Mouse (Mus musculus) liver, postnatal 0 days (tissue): Measurements from ENCODE around the gene Vps45.

Experiments used
- CTCF ChIP-seq: sonication (generic); IDR thresholded peaks from 2 replicates; pipeline ENCODE4 v1.5.1; 2016; ENCODE audit warnings: antibody characterized with exemption, low read depth
- EP300 ChIP-seq: IDR thresholded peaks from 2 replicates; pipeline ENCODE4 v1.6.1; 2016; ENCODE audit warnings: antibody characterized with exemption, low read depth, mild to moderate bottlenecking

GRCm38 (mm10) chr3:96089882-96090489 is 31.7 kb upstream of the Vps45 start:
- peak; percentile 59 for TF ChIP-seq CTCF
- no peak for TF ChIP-seq EP300
